Mouse (Mus musculus) adrenal gland, postnatal 25 days (tissue): Measurements from ENCODE around the gene Ell. TPM values are rescaled to one million over a fixed set of nuclear protein-coding genes. Genes with fewer than 3 reads are reported as not detected.

Experiments
- DNase-seq: peaks from one replicate; pipeline ENCODE4 v3.0.0; 2021; ENCODE audit warnings: mixed read lengths
- total RNA-seq: library from RNA; stranded (reverse); gene quantifications from 2 replicates; pipeline ENCODE4 v1.2.3, GENCODE M21; 2021

The Ell gene
- total RNA-seq, 1 experiment from 2014 or later: 29.8 TPM

DNA sequence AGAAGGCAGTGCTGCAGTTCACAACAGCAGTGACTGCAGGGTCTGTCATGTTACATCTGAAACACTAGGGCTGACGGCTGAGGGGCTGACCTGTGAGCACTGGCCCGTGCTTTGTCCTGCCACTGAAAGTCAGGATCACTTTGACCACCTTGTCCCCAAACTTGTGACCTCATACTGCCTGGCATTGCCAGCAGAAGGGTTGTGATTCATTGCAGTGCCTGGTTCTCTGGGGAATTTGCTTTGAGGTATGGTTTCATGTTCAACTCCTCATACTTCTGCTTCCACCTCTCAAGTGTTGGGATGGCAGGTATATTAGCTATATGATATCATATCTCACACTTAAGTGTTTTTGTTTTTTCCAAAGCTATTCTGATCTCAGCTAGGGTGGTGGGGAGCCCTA lies 3.6 kb upstream of the Ell start:
- no peak for DNase-seq

DNA sequence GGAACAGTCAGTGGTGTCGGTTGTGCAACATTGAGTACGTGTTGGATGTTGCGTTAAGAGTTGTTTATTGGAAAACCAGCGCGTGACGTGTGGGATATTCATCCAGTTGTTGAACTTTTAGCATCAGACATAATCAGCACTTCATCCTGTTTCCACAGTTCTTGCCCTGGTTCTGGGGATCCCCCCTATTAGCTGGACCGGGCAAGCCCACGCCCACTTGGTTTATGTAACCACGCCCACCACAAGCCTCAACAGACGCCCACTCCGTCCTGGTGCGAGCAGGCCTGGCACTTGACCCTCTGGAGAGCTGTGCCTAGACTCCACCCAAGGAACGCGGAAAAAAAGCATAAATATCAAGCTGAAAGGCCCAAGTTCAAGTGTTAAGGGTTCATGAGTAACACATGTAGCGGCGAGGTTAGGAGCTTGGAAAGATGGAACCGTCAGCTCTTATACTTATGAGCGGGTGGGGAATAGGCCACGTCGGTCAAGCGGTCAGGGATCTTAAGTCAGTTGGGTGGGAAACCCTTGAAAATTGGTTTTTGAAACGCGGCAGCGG lies 1.2 kb upstream of the Ell start:
- DNase-seq: peak; percentile 58

DNA sequence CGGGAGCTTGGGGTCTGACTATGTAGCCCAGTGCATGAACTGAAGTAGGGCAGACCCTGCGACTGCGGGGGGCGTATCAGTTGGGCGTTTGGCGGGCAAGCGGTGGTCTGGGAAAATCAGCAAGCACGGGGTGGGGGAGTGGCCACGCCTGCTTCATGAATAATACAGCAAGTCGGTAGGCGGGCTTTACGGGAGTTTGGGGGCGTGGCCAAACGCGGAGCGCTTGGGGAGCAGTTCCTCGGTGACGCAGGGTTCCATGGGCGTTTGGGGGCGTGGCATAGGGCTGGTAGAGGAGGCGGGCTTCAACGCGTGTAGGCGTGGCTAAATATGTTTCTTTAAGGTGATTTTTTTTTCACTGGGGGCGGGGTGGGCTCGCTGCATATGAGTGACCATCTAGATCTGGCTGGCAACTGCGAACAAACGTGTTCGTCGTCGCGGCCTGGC lies 602 bp upstream of the Ell start:
- peak; percentile 100 for DNase-seq

DNA sequence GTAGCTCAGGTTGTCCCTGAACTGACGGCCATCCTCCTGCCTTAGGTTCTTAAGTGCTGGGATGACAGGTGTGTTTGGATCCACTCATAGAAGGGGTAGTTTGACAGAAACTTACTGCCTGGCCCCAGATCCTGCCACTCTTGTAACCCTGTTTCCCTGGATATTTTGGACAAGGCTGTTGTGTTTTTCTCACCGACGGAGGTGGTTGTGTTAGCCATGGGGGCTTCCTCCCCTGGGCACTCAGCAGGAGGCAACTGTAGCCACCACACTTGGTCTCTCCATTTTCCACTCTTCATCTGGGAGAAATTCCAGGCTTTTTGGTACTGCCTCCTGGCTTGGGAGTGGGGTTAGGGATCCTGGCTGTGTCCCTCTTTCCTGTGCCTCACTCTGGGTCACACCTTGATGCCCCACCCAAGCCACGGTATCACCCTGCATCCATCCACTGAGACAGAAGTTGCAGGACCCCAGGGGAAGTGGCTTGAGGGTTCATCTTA lies 803 bp downstream of the Ell start:
- no peak for DNase-seq

DNA sequence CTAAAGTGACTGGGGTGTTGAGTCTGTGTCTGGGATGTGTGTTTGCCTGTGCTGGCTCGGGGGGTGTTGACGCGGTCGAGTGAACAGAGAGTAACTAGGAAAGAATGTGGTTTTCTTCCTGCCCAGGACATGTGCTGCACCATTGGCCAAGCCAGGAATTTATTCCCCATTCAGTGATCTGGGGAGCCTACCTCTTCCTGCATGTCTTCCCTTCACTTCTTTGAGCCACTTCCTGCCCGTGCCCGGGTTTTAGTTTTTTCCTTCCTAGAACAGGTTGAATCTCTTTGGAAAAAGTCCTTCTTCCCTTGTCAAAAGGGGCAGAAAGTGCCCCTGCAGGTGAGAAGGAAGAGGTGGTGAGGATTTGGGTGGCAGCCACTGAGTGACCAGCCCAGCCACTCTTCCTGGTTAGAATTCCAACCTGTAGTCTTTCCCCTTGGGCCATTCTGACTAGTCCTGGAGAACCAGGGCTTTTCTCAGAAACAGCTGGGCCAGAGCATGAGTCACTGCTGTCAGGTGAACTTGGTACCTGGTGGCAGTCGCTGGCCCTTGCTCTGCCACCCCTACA lies 1.3 kb downstream of the Ell start:
- DNase-seq: no peak

DNA sequence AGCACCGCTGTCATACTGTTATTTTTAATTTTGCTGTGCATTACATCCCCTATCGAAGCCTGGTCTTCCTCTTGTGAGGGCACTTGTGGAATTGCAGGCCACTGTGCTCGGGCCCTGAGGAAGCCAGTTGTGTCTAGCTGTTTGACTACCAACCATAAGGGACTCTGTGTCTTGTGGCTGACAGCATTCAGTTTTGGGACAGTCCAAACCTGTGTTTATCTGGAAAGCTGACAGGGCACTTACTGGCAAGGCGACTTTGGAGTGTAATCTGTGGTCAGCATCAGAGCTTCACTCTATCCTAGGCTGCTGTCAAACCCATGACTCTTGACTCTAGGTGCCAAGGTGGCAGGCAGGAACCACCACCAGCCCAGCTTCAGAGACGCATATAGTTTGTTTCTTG lies 1.8 kb downstream of the Ell start:
- DNase-seq: no peak

DNA sequence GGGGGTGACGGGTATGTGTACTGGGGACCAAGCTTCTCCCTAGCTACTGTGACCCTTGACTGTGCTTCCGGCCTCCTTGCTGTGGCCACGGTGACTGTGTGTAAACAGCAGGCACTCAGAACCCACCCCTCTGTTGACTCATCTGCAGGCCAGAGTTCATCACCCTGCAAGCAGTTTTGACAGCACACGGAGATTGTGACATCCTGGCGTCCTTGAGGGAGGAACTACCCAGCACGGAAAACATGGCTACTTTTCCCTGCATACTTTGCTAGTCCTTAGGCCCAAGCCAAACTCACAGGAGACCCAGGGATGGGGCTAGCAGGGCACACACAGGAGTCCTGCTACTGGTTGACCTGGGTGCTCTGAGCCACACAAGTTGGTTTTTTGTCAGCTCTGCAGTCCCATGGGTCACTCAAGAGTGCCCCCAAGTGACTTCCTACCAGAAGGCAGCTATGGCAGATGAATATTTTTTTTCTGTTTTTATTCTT lies 5.0 kb downstream of the Ell start:
- peak; percentile 64 for DNase-seq

DNA sequence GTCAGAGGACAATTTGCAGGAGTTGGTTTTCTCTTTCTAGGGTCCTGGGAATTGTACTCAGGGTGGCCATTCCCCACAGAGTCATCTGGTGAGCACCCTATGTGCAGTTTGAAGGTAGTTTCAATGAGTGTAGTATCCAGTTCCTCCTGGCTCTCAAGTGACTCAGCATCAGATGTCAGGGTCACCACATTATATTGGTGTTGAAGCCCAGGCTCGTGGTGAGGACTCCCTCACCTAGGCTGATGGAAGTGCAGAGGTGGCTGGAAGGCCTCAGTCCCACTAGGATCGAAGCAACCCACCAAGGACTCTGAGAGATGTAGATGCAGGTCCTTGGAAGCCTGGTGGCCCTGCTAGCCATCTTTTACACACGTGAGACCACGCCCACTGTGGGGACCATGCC lies 7.2 kb downstream of the Ell start:
- DNase-seq: no peak

DNA sequence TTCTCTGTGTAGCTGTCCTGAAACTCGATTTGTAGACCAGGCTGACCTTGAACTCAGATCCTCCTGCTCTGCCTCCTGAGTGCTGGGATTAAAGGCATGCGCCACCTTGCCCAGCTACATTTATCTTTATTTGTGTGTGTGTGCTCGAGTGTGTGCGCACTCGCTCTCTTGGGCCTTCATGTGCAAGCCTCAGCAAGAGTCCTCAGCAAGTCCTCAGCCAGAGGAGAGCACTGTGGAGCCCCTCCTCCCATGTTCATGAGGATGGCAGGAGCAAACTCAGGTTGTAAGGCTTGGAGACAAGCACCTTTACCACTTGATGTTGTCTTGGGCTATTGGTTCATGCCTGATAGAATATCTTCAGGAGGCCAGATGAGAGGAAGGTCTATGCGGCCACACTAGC lies 8.5 kb downstream of the Ell start:
- DNase-seq: no peak

DNA sequence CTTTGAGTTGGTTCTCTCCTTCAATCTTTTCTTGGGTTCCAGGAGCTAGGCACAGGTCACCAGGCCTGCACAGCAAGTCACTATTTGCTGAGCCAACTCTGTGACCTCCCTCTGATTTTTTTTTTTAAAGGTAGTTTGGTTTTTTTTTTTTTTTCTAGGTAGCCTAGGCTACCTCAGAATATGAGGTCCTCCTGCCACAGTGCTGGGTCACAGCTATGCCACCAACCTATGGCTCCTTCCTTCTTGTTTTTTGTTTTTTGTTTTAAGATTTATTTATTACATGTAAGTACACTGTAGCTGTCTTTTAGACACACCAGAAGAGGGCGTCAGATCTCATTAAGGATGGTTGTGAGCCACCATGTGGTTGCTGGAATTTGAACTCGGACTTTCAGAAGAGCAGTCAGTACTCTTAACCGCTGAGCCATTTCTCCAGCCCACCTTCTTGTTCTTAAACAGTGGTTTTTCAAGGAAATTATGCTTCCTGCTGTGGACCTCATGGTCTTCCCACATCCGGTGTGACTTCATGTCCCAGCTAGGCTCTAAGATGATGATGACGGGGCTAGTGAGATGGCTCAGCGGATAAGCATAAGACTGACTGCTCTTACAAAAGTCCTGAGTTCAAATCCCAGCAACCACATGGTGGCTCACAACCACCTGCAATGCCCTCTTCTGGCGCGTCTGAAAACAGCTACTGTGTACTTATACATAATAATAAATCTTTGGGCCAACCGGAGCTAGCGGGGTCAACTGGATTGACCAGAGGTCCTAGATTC lies 10.3 kb downstream of the Ell start:
- no peak for DNase-seq

DNA sequence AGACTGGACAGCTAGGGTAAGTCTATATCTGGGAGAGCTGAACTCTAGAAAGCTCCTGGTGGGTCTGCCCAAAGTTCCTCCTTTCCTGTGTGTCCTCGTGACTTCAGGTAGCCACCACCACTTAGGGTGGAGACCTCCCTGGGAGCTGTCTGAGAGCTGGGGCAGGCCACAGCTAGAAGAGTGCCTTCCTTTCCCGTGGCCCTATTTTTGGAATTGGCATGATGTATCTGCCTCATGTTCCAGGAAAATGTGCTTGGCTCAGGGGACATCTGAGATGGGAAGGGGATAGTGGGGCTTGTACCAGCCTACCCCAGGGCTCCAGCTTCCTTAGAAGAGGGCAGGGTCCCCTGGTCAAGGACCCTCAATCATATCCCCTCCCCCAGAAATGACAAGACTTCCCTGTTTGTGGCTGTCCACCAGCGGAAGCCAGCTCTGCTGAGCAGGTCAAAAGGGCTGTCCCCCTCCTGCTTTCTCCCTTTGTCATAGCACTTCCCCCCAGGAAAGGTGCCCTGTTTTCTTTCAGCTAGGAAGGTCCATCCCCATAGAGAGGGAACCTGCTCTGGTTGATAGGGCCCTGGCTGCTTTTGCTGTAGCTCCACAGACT lies 12.4 kb downstream of the Ell start:
- DNase-seq: no peak

DNA sequence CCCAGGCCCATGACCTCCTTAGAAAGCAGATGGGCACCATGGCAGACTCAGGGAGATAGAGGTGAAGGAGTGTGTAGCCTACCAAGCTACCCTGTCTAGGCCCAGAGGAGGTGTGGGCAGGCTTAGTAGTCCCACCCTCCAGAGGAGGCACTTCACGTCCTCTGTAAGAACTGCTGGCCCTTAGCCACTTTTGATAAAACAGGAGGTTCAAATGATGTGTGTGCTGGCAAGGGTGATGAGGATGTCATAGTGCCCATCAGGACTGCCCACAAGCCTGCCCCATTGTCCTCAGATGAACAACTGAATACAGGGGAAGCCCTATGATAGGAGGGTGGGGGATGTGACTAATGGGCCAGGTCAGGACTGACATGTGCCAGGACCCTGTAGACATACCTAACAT lies 13.6 kb downstream of the Ell start:
- DNase-seq: no peak

DNA sequence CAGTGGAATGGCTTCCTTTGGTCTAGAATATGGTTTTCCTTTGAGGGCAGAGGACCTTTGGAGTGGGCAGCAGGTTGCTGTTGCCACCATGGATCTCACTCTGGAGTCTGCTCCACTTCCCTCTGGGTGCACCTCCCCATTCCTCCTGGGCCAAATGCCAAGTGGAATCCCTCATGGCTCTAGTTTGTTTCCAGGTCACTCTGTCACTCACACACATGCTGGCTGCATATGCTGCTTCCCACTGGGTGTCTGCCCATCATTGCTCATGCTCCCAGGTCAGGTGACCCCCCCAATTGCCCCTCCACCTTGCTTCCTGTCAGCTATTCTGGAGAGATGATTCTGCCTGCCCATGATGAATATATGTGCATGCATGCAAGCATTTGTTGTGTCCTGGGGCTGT lies 14.5 kb downstream of the Ell start:
- DNase-seq: peak; percentile 69

DNA sequence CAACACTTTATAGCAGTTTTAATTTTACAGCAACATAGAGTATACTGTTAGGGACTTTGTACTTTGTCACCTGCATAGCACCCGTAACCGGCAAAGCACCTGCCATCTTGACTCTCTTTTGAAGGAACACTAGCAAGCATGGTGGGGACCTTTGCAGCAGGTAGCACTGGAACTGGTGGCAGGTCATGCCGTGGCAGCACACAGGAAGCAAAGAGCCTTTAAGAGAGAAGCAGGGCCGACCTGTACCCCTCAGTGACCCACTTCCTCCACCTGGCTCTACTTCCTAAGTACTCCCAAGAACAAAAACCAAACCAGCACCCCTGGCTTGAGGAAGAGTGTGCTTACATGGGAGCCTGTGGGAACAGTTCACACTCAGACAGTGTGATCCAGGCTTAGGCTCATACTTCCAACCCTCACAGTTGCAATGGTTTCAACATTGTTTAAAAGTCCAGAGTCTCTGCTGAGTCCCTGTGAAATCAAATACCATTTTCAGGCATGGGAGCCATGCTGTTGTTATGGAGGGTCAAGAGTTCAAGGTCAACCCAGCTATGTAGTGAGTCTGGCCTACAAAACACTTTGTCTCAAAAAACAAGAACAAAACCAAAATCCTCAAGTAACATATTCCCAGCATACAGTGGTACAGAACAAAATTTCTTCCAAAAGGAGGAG lies 16.0 kb downstream of the Ell start:
- no peak for DNase-seq

DNA sequence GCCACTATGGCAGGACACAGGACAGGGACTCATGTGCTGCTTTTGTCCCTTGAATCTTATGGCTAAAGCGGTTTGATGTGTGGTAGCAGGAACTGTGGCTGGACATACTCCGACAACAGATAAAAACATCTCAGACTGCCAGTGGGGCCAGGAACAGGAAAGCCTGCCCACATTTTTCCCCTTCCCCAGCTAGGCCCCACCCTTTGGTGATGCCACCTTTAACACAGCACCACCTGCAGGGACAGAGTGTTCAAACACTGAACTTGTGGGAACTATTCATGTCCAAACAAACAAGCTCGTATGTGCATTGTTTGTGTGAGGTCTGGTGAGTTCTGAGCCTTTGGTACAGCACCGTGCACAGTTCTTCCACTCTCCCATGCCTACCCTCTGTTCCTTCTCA lies 19.1 kb downstream of the Ell start:
- DNase-seq: no peak

DNA sequence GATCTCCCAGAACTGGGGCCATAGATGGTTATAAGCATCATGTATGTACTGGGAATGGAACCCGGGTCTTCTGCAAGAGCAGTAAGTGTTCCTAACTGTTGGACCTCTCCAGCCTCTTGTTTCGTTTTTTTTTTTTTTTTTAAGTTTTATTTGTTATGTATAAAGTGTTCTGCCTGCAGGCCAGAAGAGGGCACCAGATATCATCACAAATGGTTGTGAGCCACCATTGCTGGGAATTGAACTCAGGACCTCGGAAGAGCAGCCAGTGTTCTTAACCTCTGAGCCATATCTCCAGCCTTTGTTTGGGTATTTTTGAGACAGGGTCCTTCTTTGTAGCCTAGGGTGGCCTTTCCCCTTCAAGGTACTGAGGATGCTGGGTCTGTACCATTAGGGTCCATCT lies 19.7 kb downstream of the Ell start:
- DNase-seq: no peak

DNA sequence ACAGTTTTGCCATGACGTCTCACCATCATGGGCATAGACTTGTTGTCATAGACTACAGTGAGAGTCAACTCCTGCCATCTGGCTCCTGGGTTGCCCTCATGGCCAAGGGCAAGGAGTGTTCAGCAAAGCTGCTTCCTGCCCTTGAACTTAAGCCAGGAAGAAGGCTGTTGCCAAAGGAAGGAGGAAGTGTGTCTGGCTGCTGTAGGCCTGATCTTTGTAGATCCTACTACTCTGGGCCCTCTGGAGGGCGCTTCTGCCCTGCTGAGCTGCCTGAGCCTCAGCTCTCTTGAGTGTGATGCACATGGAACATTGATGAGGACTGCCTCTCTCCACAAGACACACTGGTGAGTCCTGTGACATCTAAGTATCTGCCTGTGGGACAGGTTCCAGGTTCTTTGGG lies 20.8 kb downstream of the Ell start:
- DNase-seq: peak; percentile 57

DNA sequence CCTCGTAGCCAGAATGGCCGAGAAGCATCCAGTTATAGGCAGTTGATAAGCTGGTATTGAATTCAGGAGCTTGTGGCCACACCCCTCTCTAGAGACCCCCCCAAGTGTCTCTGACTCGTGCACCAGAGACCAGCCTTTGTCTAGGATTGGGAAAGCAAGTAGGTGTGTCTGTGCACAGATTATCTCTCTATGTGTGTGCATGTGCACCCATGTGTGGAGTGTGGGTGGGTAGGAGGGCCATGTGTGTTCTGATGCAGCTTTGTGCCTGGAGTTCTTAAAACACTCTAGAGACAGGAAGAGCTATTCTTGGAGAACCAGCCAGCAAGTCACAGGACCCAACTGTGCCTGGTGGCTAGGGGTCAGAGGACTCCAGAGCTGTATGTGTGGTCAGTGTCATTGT lies 21.3 kb downstream of the Ell start:
- no peak for DNase-seq

DNA sequence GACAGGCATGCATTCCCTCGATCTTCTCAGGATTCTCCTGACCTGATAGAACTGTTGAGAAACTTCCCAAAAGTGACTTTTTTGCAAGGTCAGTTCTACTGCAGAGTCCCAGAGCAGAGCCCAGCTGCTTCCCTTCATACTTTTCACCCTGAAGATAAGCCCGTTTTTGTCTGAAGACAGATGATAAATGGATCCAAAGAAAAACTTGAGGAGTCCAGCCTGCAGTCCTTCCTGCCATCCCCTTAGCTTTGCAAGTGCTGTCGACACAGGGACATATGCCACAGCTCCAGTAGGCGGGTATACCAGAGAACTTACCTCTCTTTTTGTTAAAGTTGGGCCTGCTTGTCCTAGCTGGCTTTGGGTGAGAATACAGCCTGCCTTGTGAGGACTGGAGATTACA lies 22.1 kb downstream of the Ell start:
- DNase-seq: no peak

DNA sequence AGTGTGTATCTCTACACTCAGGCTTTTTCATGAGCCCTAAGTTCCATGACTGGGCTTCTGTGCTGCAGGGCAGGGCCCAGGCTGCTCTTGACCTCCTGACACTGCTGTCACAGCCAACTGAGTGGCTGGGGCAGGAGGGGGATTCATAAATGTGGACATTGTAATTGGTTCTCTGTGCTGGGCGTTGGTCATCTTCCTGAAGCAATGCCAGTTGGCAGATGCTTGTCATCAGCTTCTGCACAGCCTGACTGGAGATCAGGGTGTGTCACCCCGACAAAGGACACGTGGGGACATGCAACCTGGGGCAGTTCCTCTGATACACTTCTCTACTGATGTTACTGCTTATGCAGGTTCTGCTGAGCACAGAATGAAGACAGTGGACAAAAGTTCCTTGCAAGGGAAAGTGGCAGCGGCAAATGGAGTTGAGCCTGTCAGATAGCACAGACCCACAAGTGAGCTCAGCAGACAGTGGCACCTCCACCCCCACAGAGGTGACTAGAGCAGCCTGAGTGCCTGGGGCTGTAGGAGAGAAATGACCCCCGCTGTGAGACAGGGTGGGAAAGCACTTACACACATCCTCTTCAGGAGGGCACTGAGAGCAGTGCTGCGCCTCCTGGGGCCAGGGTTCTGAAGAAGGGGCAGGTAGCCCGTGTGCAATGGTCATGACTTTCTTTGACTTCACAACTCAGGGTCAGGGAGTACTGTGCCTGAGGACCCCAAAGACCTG lies 22.7 kb downstream of the Ell start:
- DNase-seq: peak; percentile 65

DNA sequence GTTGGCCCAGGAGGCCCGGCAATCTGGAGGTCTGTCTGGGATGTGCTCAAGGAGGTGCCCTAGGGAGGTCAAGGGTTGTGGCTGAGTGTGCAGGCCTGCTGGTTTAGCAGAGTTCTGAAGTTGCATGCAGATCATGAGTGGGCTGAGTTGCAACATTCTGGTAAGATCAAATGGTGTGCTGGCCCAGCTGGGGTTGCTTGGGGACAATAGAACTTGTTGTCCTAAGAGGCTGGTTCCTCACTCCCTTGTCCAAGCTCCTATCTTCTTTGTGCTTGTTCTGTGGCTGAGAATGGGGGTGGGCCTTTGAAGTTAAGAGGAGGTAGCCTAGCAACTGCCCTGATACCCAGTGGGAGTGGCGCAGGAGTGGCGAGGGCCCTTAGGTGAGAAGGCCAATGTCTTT lies 23.5 kb downstream of the Ell start:
- peak; percentile 28 for DNase-seq
